Mouse (Mus musculus): ENCODE measurements around the gene Grn. TPM values are rescaled to one million over a fixed set of nuclear protein-coding genes. Genes with fewer than 3 reads are reported as not detected.
"Not testable (repeated sequence)": the region's sequence is repeated elsewhere in the genome, so short reads cannot be mapped to it uniquely, and the experiment has no call there.

Grn gene
- total RNA-seq, 2 experiments from 2014 or later: 55.8 to 58.9 TPM

DNA sequence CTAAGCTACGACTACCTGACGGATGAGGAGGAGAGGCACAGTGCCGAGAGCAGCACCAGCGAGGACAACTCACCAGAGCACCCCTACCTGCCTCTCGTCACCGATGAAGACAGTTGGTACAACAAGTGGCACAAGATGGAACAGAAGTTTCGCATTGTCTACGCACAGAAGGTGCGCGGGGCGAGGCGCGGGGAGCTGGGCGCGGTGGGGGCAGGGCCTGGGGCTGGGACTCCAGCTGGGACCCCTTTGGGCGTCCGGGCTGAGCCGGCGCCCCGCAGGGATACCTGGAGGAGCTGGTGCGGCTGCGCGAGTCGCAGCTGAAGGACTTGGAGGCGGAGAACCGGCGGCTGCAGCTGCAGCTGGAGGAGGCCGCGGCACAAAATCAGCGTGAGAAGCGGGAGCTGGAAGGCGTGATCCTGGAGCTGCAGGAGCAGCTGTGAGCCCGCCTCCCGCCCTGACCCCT lies 30.5 kb upstream of the Grn start:
- peak in 1 of 2 experiments; percentile 56 for DNase-seq (ENCODE audit: low spot score in 2 of 2)

DNA sequence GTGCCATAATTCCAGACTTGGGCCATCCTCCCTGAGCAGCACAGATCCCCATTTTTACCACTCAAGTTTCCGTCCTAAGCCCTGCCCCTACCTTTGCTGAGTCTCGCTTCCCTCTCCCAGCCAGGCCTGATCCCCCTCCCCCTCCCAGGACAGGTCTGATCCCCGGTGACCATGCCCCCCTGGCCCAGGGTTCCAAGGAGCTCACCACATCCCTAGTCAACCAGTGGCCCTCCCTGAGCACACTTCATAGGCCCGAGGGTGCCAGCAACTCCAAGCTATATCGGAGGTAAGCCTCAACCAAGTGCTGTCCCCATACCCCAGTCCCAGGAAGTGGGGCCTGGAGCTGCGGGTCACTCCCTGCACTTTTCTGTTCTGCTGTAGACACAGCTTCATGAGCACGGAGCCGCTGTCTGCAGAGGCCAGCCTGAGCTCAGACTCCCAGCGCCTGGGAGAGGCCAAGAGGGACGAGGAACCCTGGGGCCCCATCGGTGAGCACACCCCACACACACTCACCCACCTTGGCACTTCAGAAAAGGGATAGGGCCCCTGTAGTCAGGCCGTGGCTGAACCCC lies 29.5 kb upstream of the Grn start:
- peak in 1 of 2 experiments; percentile 7 for DNase-seq (ENCODE audit: low spot score in 2 of 2)

DNA sequence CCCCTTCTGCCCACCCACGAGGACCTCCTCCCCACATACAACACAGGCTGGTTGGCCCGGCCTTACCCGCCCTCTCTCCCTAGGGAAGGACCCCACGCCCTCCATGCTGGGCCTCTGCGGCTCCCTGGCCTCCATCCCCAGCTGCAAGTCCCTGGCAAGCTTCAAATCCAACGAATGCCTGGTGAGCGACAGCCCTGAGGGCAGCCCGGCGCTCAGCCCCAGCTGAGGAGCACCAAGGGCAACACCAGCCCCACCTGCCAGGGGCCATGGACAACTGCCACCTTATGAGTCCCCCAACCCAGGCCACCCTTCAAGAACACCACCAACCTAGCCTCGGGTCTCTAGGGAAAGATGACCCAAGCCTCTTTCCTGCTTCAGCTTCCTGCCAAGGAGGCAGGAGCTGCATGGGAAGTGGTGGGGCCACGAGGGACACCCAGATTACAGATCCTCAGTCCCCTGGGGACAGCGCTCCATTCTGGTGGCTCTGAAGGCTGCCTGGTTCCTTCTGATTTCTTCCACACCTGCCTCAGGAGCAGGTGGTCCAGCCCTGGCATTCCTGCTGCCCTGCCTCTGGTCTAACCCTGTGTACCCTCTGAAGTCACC lies 28.1 kb upstream of the Grn start:
- DNase-seq (ENCODE audit: low spot score in 2 of 2): peak in 1 of 2 experiments; percentile 7

DNA sequence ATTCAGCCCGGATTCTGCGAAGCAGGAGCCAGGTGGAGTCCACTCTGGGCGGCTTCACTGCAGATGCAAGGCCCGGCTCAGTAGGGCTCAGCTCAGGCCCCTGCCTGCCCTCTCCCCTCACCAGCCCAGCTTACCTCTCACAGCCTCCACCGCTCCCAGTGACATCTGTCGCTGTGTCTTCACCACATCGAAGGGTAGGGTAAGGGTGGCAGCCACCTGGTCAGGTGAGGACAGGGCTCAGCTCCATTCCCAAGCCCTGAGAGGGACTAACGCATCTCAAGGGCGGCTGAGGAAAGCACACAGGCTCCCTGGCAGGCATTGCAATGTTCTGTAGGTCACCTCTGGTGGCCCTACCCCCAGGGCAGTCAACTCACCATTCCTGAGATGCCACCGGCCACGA lies 26.5 kb upstream of the Grn start:
- DNase-seq (ENCODE audit: low spot score in 2 of 2): no peak

GRCm38 (mm10) chr11:102404161-102405010 lies 25.7 kb upstream of the Grn start:
- DNase-seq (ENCODE audit: low spot score in 2 of 2): peak in 1 of 2 experiments; percentile 2

DNA sequence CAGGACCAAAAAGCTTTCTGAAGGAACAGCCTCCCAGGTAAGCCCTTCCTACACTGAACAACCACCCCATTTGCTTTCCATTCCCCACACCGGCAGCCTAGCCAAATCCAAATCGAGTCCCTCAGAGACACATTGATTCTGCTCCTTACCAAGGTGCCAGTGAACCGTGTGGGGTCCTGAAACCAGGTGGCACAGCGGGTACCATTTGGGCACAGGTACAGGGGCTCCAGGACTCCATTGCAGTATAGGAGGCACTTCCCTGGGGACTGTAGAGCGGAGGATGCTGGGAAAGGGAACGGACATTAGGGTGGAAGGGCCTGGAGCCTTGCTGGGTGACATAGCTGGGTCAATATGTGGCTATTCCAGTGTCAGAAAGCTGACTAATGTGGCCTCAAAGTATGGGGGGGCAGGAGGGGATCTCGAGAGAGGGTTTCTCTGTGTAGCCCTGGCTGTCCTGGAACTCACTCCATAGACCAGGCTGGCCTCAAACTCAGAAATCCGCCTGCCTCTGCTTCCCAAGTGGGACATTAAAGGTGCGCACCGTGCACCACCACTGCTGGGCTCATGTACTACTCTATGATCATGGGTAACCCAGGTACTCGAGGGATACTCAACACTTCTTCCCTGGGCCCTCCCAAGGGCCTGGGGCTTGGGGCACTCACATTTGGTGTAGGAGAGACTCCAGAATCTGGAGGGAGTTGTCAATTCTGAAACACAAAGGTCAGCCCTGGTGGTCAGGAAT lies 24.4 kb upstream of the Grn start:
- no peak for DNase-seq (ENCODE audit: low spot score in 2 of 2)

DNA sequence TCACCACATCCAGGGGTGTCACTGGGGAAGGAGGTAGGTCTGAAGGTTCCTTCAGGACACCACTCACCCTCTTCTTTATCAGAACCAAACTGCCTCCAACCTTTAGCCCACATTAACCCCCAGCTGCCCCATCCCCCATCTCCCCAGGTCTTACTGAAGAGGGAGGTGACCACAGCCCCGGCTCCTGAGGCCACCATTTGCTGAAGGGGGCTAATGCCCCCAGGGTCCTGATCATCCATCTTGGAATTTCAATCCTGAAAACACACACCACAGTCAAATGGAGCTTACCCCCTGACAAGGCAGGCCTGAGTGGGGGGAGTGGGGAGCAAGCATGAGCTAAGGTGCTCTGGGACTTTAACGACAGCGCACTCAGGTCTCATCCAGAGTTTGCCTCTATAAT lies 23.7 kb upstream of the Grn start:
- DNase-seq (ENCODE audit: low spot score in 2 of 2): peak in 1 of 2 experiments; percentile 3

- DNase-seq (ENCODE audit: low spot score in 2 of 2): peak; percentile 84 to 92
Measured at GRCm38 (mm10) chr11:102406900-102407833, 22.9 kb upstream of the Grn start.

DNA sequence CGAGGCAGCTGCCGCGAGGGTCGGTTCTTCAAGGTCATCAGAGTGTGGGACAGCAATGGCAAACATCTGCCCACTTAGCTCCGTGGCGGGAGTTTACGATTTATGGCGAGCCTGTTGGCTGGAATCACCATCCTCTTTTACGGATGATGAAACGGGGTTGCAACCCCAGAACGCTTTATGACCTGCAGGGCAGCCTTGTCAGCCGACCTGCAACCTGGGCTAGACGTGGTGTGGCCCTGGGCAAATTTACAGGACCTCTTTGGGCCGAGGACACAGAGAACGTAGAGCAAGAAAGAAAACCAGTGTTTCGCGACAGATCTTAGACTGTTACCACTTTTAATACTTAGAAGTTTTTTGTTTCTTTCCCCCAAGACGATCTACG lies 22.3 kb upstream of the Grn start, which contains the start of gene Slc25a39:
Gene Slc25a39, minus strand, starts transcription at position 113 of the 382 bp plus-strand sequence.
- DNase-seq (ENCODE audit: low spot score in 2 of 2): no peak

- DNase-seq (ENCODE audit: low spot score in 2 of 2): peak; percentile 96
Measured at GRCm38 (mm10) chr11:102408344-102408876, 21.7 kb upstream of the Grn start.

- no peak for DNase-seq (ENCODE audit: low spot score in 2 of 2)
Measured at GRCm38 (mm10) chr11:102408888-102409794, 21.0 kb upstream of the Grn start.

- no peak for DNase-seq (ENCODE audit: low spot score in 2 of 2)
Measured at GRCm38 (mm10) chr11:102409795-102410330, 20.3 kb upstream of the Grn start.

DNA sequence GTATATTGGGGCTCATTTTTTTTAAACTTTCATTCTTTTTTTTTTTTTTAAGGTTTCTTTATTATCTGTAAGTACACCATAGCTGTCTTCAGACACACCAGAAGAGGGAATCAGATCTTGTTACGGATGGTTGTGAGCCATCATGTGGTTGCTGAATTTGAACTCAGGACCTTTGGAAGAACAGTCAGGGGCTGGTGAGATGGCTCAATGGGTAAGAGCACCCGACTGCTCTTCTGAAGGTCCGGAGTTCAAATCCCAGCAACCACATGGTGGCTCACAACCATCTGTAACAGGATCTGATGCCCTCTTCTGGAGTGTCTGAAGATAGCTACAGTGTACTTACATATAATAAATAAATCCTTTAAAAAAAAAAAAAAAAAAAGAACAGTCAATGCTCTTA lies 19.8 kb upstream of the Grn start:
- not testable (repeated sequence) for DNase-seq (ENCODE audit: low spot score in 2 of 2)

- DNase-seq (ENCODE audit: low spot score in 2 of 2): no peak
Measured at GRCm38 (mm10) chr11:102411061-102411460, 19.1 kb upstream of the Grn start.

- DNase-seq (ENCODE audit: low spot score in 2 of 2): peak; percentile 86 to 91
Measured at GRCm38 (mm10) chr11:102411704-102412103, 18.4 kb upstream of the Grn start.

DNA sequence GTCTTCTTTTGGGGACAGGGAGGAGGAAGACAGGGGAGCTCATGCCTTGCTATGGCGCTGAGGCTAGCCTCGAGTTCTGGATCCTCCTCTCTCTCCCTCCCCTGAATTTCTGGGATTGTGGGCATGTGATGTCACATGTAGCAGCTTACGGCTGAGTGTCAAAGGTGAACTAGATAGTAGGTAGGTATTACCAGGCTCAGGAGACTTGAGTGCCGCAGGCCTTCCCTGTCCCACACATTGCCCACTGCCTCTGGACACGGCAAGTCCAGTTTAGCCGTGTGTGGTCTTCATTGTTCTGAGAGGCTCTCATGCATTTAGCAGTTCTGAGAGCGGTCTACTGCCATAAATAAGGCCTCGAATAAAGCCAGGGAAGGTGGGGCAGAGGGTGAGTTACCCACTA lies 17.1 kb upstream of the Grn start:
- DNase-seq (ENCODE audit: low spot score in 2 of 2): no peak

DNA sequence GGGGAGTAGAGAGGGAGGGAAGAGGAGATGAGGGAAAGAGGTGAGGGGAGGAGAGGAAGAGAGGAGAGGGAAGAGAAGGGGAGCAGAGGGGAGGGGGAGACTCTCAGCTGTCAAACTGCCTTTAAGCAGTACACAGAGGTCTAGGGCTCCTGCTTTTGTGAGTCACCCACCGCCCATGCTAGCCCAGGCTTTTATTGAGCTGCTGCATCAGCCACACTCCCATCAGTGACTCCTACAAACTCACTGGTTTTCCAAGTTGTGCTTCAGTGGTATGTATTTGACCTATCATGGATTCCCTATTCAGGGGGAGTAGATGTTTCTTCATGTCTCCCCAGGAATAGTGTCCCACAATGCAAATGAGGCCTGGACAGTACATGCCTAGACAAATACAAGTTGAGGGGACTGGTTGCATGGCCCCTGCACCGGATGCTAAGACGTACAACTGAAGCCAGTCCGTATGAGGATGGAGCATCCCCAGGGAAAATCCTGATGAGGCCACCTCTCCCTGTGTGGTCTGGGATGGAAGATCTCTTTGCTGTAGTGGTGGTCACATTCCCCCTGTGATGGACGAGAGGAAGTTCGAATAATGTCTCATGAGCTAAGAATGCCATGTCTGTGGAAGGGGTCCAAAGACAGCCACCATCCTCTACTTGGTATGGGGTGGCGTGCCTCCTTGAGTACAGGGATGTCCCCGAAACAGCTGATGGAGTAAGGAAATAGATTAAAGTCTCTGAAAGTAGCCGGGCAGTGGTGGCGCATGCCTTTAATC lies 14.9 kb upstream of the Grn start:
- DNase-seq (ENCODE audit: low spot score in 2 of 2): no peak

GRCm38 (mm10) chr11:102417160-102417559 lies 13.0 kb upstream of the Grn start:
- no peak for DNase-seq (ENCODE audit: low spot score in 2 of 2)
